Mouse (Mus musculus): ENCODE measurements around the gene Traf7. TPM values are rescaled to one million over a fixed set of nuclear protein-coding genes. Genes with fewer than 3 reads are reported as not detected.

The Traf7 gene
- total RNA-seq, 2 experiments from 2014 or later: 80.8 to 86.3 TPM

Other genes starting within 250 kb of the Traf7 start
- gene Abca17, start 176.9 kb downstream of the Traf7 start, total RNA-seq (2021): under 1 TPM in 1 of 2 experiments, not detected in 1; 0.10 TPM
- gene Abca3, start 176.0 kb downstream of the Traf7 start, total RNA-seq (2021): 10 to 100 TPM; 15.9 to 17.0 TPM
- 10 to 100 TPM; 83.7 to 93.6 TPM for gene Rnps1, start 113.4 kb downstream of the Traf7 start, total RNA-seq (2021)
- 100 to 1,000 TPM; 117 to 133 TPM for gene Eci1, start 101.3 kb downstream of the Traf7 start, total RNA-seq (2021)
- 1 to 10 TPM; 1.9 TPM for gene Dnase1l2, start 84.8 kb downstream of the Traf7 start, total RNA-seq (2021)
- gene E4f1, start 57.6 kb downstream of the Traf7 start, total RNA-seq (2021): 10 to 100 TPM; 18.0 to 20.7 TPM
- 10 to 100 TPM; 34.6 to 37.4 TPM for gene Pgp, start 57.5 kb downstream of the Traf7 start, total RNA-seq (2021)
- 1 to 10 TPM in 1 of 2 experiments, under 1 TPM in 1; 0.91 to 1.5 TPM for gene Bricd5, start 54.1 kb downstream of the Traf7 start, total RNA-seq (2021)
- 10 to 100 TPM; 12.4 to 16.8 TPM for gene Mlst8, start 48.9 kb downstream of the Traf7 start, total RNA-seq (2021)
- 1 to 10 TPM; 1.6 TPM for gene Caskin1, start 39.3 kb downstream of the Traf7 start, total RNA-seq (2021)
- gene Rab26, start 6.3 kb upstream of the Traf7 start, total RNA-seq (2021): under 1 TPM; 0.52 to 0.64 TPM
- 10 to 100 TPM; 60.5 to 66.7 TPM for gene Pkd1, start 21.9 kb upstream of the Traf7 start, total RNA-seq (2021)
- gene Tsc2, start 104.7 kb upstream of the Traf7 start, total RNA-seq (2021): 10 to 100 TPM; 66.4 to 75.4 TPM
- 1 to 10 TPM; 7.5 TPM for gene Nthl1, start 104.7 kb upstream of the Traf7 start, total RNA-seq (2021)
- 10 to 100 TPM; 35.4 to 35.6 TPM for gene Slc9a3r2, start 122.4 kb upstream of the Traf7 start, total RNA-seq (2021)
- not detected for gene Npw, start 130.5 kb upstream of the Traf7 start, total RNA-seq (2021)
- gene Zfp598, start 141.7 kb upstream of the Traf7 start, total RNA-seq (2021): 10 to 100 TPM; 25.7 to 29.6 TPM
- gene Syngr3, start 162.0 kb upstream of the Traf7 start, total RNA-seq (2021): under 1 TPM; 0.13 to 0.15 TPM
- 10 to 100 TPM; 22.9 to 24.6 TPM for gene Gfer, start 168.2 kb upstream of the Traf7 start, total RNA-seq (2021)
- 1 to 10 TPM; 2.2 to 3.3 TPM for gene Noxo1, start 168.3 kb upstream of the Traf7 start, total RNA-seq (2021)
- 10 to 100 TPM; 19.1 to 20.4 TPM for gene Tbl3, start 179.7 kb upstream of the Traf7 start, total RNA-seq (2021)
- gene Rnf151, start 190.1 kb upstream of the Traf7 start, total RNA-seq (2021): under 1 TPM in 1 of 2 experiments, not detected in 1; 0.23 TPM
- gene Rps2, start 190.2 kb upstream of the Traf7 start, total RNA-seq (2021): 100 to 1,000 TPM; 750 to 839 TPM
- gene Ndufb10, start 196.5 kb upstream of the Traf7 start, total RNA-seq (2021): 100 to 1,000 TPM; 383 to 407 TPM
- 100 to 1,000 TPM; 215 to 219 TPM for gene Rpl3l, start 199.9 kb upstream of the Traf7 start, total RNA-seq (2021)
- 100 to 1,000 TPM in 1 of 2 experiments, 10 to 100 TPM in 1; 91.8 to 101 TPM for gene Msrb1, start 208.7 kb upstream of the Traf7 start, total RNA-seq (2021)
- gene Hs3st6, start 225.1 kb upstream of the Traf7 start, total RNA-seq (2021): not detected

All from gastrocnemius, postnatal 4 days (tissue).